Mouse (Mus musculus) embryonic stem cell, embryonic (primary cell): ENCODE results near the gene Gm10401.

Experiments
- CTCF ChIA-PET, 4 experiments: fragments of 300-600 bp in 2 of 4; fragments of 350-600 bp in 2 of 4; sonication (Branson Sonifier 250); formaldehyde crosslinking; loops; one replicate each; lab custom pipeline; 2022; ENCODE audit warnings: inconsistent platforms in 2 of 4; lab: Charles Lee
- POLR2A ChIA-PET, 4 experiments: fragments of 300-600 bp in 2 of 4; fragments of 350-600 bp in 2 of 4; sonication (Branson Sonifier 250); formaldehyde crosslinking; loops; one replicate each; lab custom pipeline; 2022; ENCODE audit warnings: antibody characterized with exemption in 4 of 4, inconsistent platforms in 1 of 4; lab: Charles Lee

The Gm10401 gene

DNA sequence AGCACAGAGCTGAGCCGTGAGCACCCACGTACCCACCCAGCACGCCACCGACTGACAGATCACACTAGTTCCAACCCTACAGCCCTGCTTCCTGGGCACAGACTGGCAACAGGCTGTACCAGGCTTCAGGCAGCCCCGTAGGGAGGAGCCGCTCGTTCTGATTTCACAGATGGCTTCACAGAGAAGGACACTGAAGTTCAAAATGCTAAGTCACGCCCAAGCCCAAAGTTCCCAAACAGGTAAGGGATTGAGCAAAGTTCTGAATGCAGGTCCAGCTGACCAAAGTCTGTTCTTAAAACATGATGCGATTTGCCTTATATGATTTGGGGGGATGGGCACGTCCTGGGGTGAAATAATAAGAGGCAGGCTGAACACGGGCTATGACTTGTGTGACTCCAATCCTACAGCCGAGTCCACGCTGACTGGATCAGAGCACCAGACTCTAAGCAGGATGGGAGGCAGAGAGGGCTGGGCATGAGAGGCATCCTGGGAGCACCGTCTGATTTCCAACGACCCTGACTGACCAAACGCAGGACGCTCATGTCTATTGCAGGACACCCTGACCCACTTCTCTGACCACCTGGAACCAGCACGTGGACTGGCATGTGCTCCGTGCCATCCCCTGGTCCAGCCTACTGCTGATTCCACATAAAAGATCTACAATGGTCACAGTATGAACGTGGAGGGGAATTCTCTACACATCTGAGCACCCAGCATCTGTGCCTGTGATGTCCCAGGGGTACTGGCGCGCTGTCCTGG lies 29.5 kb upstream of the Gm10401 start:
- ChIA-PET CTCF (interaction anchor here in 2 of 4 experiments (0.7 to 2.2 kb wide), 4 partner anchors 10 to 38 kb away, joined by 3 to 7 read pairs (median 6); partner anchors contain the start of gene Mlec (in 1 of the 2)), POLR2A (interaction anchor here in 3 of 4 experiments (0.5 to 3.3 kb wide), 9 partner anchors 8 to 363 kb away, joined by 3 to 19 read pairs (median 3); no protein-coding TSS in a partner anchor)

DNA sequence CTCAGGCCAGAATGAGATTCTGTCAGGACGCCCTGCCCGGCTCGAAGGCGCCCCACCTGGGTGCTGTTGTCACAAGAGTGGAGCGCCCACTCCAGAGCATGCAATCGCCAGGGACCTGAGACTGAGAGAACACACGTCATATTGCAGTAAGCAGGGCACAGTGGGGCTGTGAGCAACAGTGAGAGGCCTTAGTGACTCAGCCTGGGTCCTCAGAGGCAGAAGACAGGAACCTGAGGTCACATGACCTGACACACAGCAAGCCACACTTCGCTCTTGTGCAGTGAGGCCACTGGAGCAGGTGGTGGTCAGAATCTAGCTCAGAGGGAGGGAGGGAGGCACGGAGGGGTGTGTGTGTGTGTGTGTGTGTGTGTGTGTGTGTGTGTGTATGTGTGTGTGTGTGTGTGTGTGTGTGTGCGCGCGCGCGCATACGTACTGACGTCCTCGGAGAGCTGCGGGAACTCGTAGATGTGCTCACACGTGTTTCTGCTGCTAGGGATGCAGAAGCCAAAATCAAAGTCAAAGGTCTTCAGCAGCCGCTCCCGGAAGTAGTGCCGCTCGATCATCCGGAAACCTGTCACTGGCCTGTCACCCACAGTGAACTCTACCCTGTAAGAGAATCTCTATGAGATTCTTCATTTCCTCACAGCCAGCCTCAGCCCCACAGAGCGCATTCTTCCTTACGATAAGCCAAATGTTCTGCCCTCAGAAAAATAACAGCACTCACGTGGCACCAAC lies 28.6 kb upstream of the Gm10401 start:
- ChIA-PET CTCF (interaction anchor here in 3 of 4 experiments (0.6 to 2.3 kb wide), 9 partner anchors 9 to 148 kb away, joined by 3 to 14 read pairs (median 5); partner anchors contain the start of gene Mlec (in 1 of the 3)), POLR2A (interaction anchor here in 3 of 4 experiments (0.6 to 3.3 kb wide), 15 partner anchors 8 to 364 kb away, joined by 3 to 23 read pairs (median 3); partner anchors contain the start of genes Cabp1 (in 1 of the 3), Mlec (in 1 of the 3) and Unc119b (in 1 of the 3))

GRCm38 (mm10) chr5:115125211-115125871 lies 27.2 kb upstream of the Gm10401 start:
- ChIA-PET POLR2A (interaction anchor here (0.7 to 3.3 kb wide), 42 partner anchors 9 to 372 kb away, joined by 3 to 23 read pairs (median 4); partner anchors contain the start of genes Unc119b (in 3 of the 4), Pop5 (in 2 of the 4), Rnf10 (in 2 of the 4) and Hnf1a (in 1 of the 4)), CTCF (interaction anchor here (0.5 to 2.3 kb wide), 58 partner anchors 9 to 1438 kb away, joined by 3 to 24 read pairs (median 4); partner anchors contain the start of genes Unc119b (in 4 of the 4), Mlec (in 2 of the 4), Cabp1 (in 1 of the 4) and Pop5 (in 1 of the 4))

DNA sequence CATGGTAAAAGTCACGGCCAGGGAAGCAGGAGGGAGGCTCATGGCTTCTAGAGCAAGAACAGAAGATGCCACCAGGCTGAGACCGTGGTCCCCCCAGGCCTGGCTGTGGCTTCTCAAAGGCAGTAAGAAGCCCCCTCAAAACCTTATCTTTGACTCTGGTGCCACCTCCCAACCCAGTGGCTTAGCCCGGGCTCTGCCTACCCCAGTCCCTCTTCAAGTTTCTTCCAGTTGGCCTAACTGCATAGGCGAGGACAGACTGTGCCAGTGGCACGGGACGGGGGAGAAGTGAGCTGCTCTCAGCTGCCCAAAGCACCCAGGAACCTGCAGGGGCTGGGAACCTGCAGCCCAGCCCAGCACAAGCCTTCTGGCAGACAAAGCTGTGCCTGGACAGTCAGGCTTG lies 26.6 kb upstream of the Gm10401 start:
- ChIA-PET CTCF (interaction anchor here (0.5 to 2.3 kb wide), 55 partner anchors 9 to 1439 kb away, joined by 3 to 18 read pairs (median 4); partner anchors contain the start of genes Unc119b (in 4 of the 4), Cabp1 (in 1 of the 4), Mlec (in 1 of the 4) and Pop5 (in 1 of the 4)), POLR2A (interaction anchor here (0.7 to 3.3 kb wide), 39 partner anchors 10 to 372 kb away, joined by 3 to 23 read pairs (median 4); partner anchors contain the start of genes Unc119b (in 3 of the 4), Pop5 (in 2 of the 4), Rnf10 (in 2 of the 4) and Hnf1a (in 1 of the 4))

DNA sequence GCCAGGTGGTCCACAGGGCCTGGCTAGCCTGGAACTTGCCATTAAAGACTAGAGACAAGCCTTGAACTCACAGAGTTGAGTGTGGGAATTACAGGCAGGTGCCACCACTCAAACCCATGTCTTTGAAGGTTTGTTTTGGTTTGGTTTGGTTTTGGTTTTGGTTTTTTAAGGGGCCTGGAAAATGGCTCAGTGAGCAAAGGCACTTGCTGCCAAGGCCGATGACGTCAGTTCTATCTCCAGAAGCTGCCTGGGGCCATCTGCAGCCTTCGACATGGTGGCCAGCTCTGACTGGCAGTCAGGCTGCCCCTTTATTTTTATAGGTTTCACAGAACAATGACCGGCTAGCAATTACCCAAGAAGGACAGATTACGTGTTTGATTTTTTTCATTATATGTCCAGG lies 22.9 kb upstream of the Gm10401 start:
- ChIA-PET CTCF (interaction anchor here in 2 of 4 experiments (0.6 to 0.8 kb wide), 2 partner anchors 40 to 499 kb away, joined by 4 to 5 read pairs; no protein-coding TSS in a partner anchor), POLR2A (interaction anchor here in 3 of 4 experiments (0.6 to 5.4 kb wide), 11 partner anchors 9 to 1944 kb away, joined by 3 to 30 read pairs (median 4); partner anchors contain the start of gene Unc119b (in 2 of the 3))

- ChIA-PET POLR2A (interaction anchor here (0.5 to 5.4 kb wide), 53 partner anchors 9 to 391 kb away, joined by 3 to 38 read pairs (median 3); partner anchors contain the start of genes Unc119b (in 3 of the 4), Mlec (in 2 of the 4), Dynll1 (in 1 of the 4) and Pop5 (in 1 of the 4)), CTCF (interaction anchor here (0.5 to 4.0 kb wide), 19 partner anchors 9 to 480 kb away, joined by 3 to 21 read pairs (median 4); partner anchors contain the start of genes Pop5 (in 1 of the 4) and Unc119b (in 1 of the 4))
Measured at GRCm38 (mm10) chr5:115118961-115119570, 21.0 kb upstream of the Gm10401 start, which contains the start of gene Acads. Gene Acads, minus strand, starts transcription at chr5:115119346.

DNA sequence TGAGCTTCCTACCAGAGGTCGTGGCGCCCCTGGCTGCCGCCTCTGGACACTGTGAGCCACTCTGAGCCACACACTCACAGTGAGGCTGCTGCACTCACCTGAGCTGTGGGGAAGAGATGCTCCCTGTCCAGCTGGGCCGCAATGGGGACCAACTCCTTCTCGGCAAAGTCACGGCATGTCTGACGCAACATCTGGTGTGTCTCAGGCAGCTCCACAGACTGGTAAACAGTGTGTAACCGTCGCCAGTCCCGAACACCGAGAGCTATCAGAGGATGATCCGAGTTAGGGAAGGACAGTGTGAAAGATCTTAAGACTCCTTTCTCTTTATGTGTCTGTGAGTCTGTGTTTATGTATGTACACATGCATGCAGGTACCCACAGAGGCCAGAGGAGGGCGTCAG lies 19.4 kb upstream of the Gm10401 start:
- ChIA-PET POLR2A (interaction anchor here in 3 of 4 experiments (0.5 to 5.4 kb wide), 21 partner anchors 9 to 358 kb away, joined by 3 to 38 read pairs (median 3); partner anchors contain the start of genes Mlec (in 1 of the 3) and Unc119b (in 1 of the 3)), CTCF (interaction anchor here (0.6 to 4.0 kb wide), 16 partner anchors 9 to 177 kb away, joined by 3 to 21 read pairs (median 6); partner anchors contain the start of gene Unc119b (in 2 of the 4))

- CTCF ChIA-PET: interaction anchor here in 3 of 4 experiments (0.6 to 4.0 kb wide), 17 partner anchors 9 to 493 kb away, joined by 3 to 19 read pairs (median 4); partner anchors contain the start of gene Unc119b (in 1 of the 3)
- POLR2A ChIA-PET: interaction anchor here in 2 of 4 experiments (1.0 to 4.8 kb wide), 8 partner anchors 9 to 155 kb away, joined by 3 to 16 read pairs (median 7); partner anchors contain the start of gene Unc119b (in 1 of the 2)
Measured at GRCm38 (mm10) chr5:115116426-115116825, 18.3 kb upstream of the Gm10401 start.

DNA sequence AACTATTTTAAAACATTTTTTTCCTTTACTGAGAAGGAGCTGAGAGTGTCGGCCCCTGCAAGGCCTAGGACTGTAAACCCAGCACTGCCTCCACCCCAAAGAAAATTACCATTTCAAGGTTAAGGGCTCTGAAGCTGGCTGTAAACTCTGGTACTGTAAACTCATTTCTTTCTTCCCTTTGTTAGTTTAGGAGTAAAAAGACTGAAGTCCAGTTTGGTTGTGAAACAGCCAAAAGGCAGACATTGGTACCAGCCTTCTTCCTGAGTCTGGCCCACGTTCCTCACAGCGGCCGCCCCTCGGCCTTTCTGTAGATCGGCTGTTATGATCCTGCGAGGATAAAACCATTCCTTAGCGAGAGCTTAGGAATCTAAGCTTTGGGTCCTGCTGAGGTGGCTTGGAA lies 16.4 kb upstream of the Gm10401 start:
- ChIA-PET POLR2A (interaction anchor here in 2 of 4 experiments (0.7 to 2.6 kb wide), 11 partner anchors 10 to 186 kb away, joined by 3 to 9 read pairs (median 3); partner anchors contain the start of genes Dynll1 (in 1 of the 2) and Unc119b (in 1 of the 2)), CTCF (interaction anchor here in 3 of 4 experiments (0.5 to 2.3 kb wide), 8 partner anchors 8 to 187 kb away, joined by 3 to 12 read pairs (median 4); no protein-coding TSS in a partner anchor)

DNA sequence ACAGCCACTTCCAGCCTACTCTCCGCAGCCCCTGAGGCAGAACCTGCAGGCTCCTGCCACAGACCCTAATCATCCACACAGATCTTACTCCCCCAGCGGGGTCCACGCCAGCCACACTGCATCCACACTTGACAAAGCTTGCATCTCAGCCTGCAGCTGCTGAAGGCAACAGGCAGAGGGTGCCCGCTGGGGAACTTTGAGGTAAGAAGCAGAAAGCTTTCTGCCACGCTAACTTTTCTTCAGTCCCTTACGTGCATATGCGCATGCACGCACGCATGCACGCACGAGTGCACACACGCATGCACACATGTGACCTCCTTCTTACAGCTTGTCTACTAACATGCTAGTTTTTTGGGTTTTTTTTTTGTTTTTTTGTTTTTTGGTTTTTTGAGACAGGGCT lies 15.1 kb upstream of the Gm10401 start:
- ChIA-PET POLR2A (interaction anchor here (0.6 to 2.4 kb wide), 21 partner anchors 9 to 378 kb away, joined by 3 to 12 read pairs (median 4); partner anchors contain the start of genes Unc119b (in 2 of the 4) and Mlec (in 1 of the 4)), CTCF (interaction anchor here (0.5 to 2.7 kb wide), 9 partner anchors 8 to 134 kb away, joined by 3 to 13 read pairs (median 4); no protein-coding TSS in a partner anchor)

GRCm38 (mm10) chr5:115111156-115111555 lies 13.1 kb upstream of the Gm10401 start:
- ChIA-PET CTCF (interaction anchor here (0.6 to 2.8 kb wide), 10 partner anchors 14 to 1314 kb away, joined by 3 to 13 read pairs (median 4); partner anchors contain the start of gene Hnf1a (in 1 of the 4)), POLR2A (interaction anchor here in 3 of 4 experiments (0.8 to 4.4 kb wide), 13 partner anchors 10 to 139 kb away, joined by 3 to 17 read pairs (median 4); partner anchors contain the start of gene Gm10401 (in 1 of the 3))

DNA sequence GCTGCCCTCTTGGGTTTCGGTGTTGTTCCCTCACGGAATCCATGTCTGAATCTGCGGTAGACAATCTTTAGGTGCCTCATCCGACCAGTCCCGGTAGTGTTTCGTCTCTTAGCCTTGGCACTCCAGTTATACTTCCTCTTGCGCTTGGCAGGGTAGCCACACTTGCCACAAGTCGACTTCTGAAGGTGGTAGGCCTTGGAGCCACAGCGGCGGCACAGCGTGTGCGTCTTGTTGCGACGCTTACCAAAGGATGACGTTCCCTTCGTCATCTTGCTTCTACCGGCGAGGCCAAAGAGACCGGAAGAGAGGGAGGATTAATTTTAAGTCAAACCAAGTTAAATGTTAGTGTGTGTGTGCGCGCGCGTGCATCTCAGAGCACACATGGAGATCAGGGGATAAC lies 5.2 kb upstream of the Gm10401 start:
- POLR2A ChIA-PET: interaction anchor here in 2 of 4 experiments (0.7 to 1.9 kb wide), 3 partner anchors 9 to 124 kb away, joined by 3 to 8 read pairs (median 5); no protein-coding TSS in a partner anchor

DNA sequence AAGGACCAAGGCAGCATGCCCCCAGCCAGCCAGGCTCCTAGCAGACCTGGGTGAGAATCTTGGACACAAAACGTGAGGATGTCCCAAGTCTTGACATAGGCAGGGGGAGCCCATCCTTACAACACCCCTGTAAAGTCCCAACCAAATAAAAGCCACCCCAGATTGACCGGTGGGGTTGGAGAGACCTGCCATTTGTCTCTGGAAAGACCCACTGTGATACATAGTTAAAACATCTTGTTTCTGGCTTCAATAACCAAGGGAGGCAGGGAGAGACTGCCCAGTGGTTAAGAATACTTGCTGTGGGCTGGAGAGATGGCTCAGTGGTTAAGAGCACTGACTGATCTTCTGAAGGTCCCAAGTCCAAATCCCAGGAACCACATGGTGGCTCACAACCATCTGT lies 4.1 kb upstream of the Gm10401 start:
- CTCF ChIA-PET: interaction anchor here in 1 of 4 experiments (2.5 kb wide), 1 partner anchor 123 kb away, joined by 12 read pairs; no protein-coding TSS in a partner anchor
- POLR2A ChIA-PET: interaction anchor here (0.6 to 2.0 kb wide), 7 partner anchors 10 to 175 kb away, joined by 3 to 10 read pairs (median 4); no protein-coding TSS in a partner anchor

More for the DNA sequence above, 5.2 kb upstream of the Gm10401 start:
- CTCF ChIA-PET: interaction anchor here in 2 of 4 experiments (0.6 to 1.9 kb wide), 2 partner anchors 57 to 124 kb away, joined by 3 to 6 read pairs; no protein-coding TSS in a partner anchor

- ChIA-PET CTCF (interaction anchor here in 3 of 4 experiments (0.6 to 2.5 kb wide), 4 partner anchors 121 to 196 kb away, joined by 3 to 12 read pairs (median 4); no protein-coding TSS in a partner anchor), POLR2A (interaction anchor here in 3 of 4 experiments (0.5 to 2.0 kb wide), 15 partner anchors 9 to 223 kb away, joined by 3 to 10 read pairs (median 4); no protein-coding TSS in a partner anchor)
Measured at GRCm38 (mm10) chr5:115100473-115100872, 2.4 kb upstream of the Gm10401 start.

GRCm38 (mm10) chr5:115099991-115100390 lies 1.9 kb upstream of the Gm10401 start:
- ChIA-PET CTCF (interaction anchor here in 3 of 4 experiments (0.7 to 2.5 kb wide), 4 partner anchors 8 to 195 kb away, joined by 3 to 12 read pairs (median 7); no protein-coding TSS in a partner anchor), POLR2A (interaction anchor here in 3 of 4 experiments (0.8 to 1.8 kb wide), 10 partner anchors 8 to 125 kb away, joined by 3 to 7 read pairs (median 4); no protein-coding TSS in a partner anchor)
